Mouse (Mus musculus): ENCODE measurements around the gene Scgb2b3.

Gene Scgb2b3

DNA sequence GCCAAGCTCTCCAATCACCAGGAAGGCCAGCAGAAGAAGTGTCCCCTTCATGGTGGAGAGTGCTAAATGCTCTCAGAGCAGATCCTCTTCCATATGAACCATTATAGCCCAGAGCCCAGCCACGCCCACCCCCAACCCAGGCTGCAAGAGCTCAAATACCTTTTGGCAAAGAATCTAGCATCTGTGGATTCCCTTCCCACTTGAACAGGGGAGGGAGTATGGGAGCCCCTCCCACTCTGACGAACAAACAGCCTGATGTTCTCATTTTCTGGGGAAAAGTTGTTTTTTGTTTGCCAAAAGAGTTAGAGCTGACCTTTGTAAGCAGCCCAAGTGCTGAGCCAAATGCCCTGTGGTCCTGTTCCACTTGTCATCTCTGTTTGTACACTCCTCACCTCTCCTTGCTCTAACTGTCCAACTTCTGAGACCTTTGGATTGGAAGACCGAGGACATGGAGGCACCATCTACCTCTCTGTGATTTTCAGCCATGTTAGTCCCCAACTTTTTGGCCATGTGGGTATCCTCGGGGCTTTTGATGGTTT lies at the start of gene Scgb2b3:
Gene Scgb2b3 (minus strand): TSS at position 51 of the 539 bp plus-strand sequence.
- in situ Hi-C loops (cut with MseI, MboI): no loop called here

GRCm38 (mm10) chr7:31375292-31375691 lies 13.4 kb upstream of the Scgb2b3 start, which contains the start of gene Scgb1b3:
Scgb1b3 (plus strand) TSS chr7:31375592.
- in situ Hi-C loops (cut with MseI, MboI): no loop called here

Measured in mouse trophoblast stem cell (cell line).